Mouse (Mus musculus) cortical plate, adult 2 months (tissue): ENCODE results near the gene Tmeff2.

ENCODE experiments used
- CTCF ChIP-seq: fragments of 200-500 bp; IDR thresholded peaks from 2 replicates; pipeline ENCODE4 v1.5.1; 2011; ENCODE audit warnings: mild to moderate bottlenecking, control low read depth, low read length; ENCODE audit not compliant: insufficient read depth; ENCODE audit errors: extremely low read depth
- POLR2A ChIP-seq: fragments of 200-500 bp; IDR thresholded peaks from 2 replicates; pipeline ENCODE4 v1.6.1; 2011; ENCODE audit warnings: mild to moderate bottlenecking, low read length, control low read depth; ENCODE audit not compliant: insufficient read depth; ENCODE audit errors: extremely low read depth

DNA sequence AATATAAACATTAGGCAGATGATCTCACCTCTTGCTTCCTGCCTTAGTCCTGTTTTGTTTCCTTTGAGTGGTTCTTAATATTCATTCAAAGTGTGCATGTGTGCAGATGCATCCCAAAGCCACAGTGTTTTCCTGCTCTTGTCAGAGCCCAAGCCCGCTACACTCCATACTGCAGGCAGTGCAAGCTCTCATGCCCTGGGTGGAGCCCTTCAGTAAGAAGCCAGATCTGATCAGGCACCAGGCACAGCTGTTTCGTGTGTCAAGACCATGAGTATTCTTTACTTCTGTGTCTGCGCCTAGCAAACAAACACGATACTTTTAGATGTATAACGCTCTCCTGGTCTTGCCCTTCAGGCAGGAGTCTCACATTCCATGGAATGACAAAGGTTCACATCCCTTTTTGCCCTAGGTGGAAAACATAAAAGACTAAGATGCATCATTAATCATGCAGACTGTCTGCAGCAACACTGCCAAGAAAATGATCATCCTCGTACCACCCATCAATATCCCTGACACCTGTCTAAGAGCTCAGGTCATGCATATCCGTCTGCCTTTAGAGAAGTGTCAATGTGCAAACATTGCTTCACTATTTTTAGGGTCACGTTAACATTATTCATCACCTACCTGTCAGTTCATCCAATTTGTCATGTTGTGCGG, 248.2 kb downstream of the Tmeff2 start:
- TF ChIP-seq CTCF (no peak), POLR2A (no peak)
